Mouse (Mus musculus): ENCODE results near the gene Hist1h2bc.

DNA sequence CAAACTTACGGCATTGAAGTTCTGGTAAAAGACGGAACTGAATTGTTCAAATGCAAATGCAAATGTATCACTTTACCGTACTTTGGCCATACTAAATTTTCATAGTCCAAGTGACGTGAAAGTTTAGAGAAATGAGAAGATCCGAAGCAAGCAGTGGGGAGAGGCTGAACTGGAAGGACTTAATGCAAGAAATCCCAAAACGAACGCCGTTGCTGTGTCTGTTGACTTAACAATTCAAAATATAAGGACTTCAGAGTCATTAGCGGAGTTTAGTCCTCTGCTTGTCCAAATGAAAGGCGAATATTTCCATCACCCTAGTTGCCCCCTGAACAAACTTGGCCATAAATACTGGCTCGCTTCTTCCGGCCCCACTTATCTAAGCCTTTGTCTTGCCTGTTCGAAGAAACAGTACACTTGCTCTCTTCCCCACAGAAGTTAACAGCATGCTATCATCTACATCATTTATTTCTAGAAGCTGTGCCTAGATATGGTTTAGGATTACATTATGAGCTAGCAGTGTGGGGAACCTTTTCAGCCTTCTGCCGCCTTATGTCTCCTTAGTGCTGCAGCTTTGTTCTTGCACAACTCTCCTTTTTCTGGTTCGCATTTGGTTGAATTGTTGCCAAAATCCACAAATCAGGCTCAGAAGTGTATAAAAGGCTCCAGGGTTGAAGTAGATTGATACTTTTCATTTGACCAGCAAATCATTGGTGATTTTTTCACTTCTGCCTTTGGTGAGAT, 1.3 kb downstream of the Hist1h2bc start:
- no peak for TF ChIP-seq CTCF (IDR thresholded peaks at IDR 0.05; ENCODE audit: borderline replicate concordance, insufficient read depth, low read length)
- TF ChIP-seq POLR2A (IDR thresholded peaks at IDR 0.05; ENCODE audit: low read depth, low read length): peak; percentile 46; the same call in 1 of the 2 replicates

Data from embryonic fibroblast, embryonic 13.5 days (primary cell).